Mouse (Mus musculus): Measurements from ENCODE around the gene Afg3l1.
"Not testable (repeated sequence)": the region's sequence is repeated elsewhere in the genome, so short reads cannot be mapped to it uniquely, and the experiment has no call there.

DNA sequence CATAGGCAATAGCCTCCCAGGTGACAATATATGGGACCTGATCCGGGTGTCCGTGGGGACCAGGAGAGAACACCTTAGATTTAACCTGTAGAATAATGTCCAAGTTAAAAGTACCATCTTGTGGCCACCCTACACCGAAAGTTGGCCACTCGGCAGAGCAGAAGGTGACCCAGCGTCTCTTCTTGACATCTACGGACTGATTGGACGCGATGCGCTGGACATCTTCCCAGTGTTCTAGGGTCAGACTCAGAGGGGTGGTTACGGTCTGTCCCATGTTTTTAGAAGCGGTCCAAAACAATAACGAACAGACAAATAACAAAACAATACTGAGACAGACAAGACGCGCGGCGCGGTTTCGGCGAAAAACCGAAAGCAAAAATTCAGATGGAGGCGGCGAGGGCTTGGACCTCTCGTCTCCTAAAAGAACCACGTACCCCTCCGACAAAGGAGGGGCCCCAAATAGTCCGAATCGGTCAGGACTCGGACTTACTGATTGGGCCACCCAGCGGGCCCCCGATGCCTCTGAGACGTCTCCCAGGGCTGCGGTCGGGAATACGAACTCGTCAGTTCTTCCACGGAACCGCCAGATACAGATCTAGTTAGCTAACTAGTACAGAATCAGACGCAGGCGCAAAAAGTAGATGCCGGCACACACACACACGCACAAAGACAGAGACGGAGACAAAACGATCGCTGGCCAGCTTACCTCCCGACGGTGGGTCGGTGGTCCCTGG lies 44.3 kb upstream of the Afg3l1 start:
- TF ChIP-seq CTCF (conservative IDR thresholded peaks at IDR 0.05; ENCODE audit: low read length); POU5F1 (IDR thresholded peaks at IDR 0.05; ENCODE audit: borderline replicate concordance, low read length); NANOG (IDR thresholded peaks at IDR 0.05; ENCODE audit: borderline replicate concordance, low read length): not testable (repeated sequence)
